Mouse (Mus musculus): Measurements from ENCODE around the gene Fer. TPM values are rescaled to one million over a fixed set of nuclear protein-coding genes. Genes with fewer than 3 reads are reported as not detected.

The Fer gene
- total RNA-seq, 4 experiments from 2014 or later = 17.1 to 21.6 (median 18.4) TPM

GRCm38 (mm10) chr17:63864171-63864571 is 1.3 kb downstream of the Fer start:
- DNase-seq (ENCODE audit: low spot score) = no peak

- no peak for DNase-seq (ENCODE audit: low spot score)
Observed at GRCm38 (mm10) chr17:63871773-63872172, 8.9 kb downstream of the Fer start.

- DNase-seq (ENCODE audit: low spot score) = peak; percentile 24
Observed at GRCm38 (mm10) chr17:63878889-63879288, 16.0 kb downstream of the Fer start.

GRCm38 (mm10) chr17:63880009-63880408 is 17.1 kb downstream of the Fer start:
- DNase-seq (ENCODE audit: low spot score) = peak; percentile 13

- no peak for DNase-seq (ENCODE audit: low spot score)
Observed at GRCm38 (mm10) chr17:63886988-63887387, 24.1 kb downstream of the Fer start.

GRCm38 (mm10) chr17:63890611-63891010 is 27.7 kb downstream of the Fer start:
- no peak for DNase-seq (ENCODE audit: low spot score)

- no peak for DNase-seq (ENCODE audit: low spot score)
Observed at GRCm38 (mm10) chr17:63895829-63896228, 33.0 kb downstream of the Fer start.

GRCm38 (mm10) chr17:63897050-63897449 is 34.2 kb downstream of the Fer start:
- DNase-seq (ENCODE audit: low spot score) = no peak

- no peak for DNase-seq (ENCODE audit: low spot score)
Observed at GRCm38 (mm10) chr17:63909297-63909696, 46.4 kb downstream of the Fer start.

GRCm38 (mm10) chr17:63921601-63922203 is 58.8 kb downstream of the Fer start:
- DNase-seq (ENCODE audit: low spot score) = peak; percentile 15

- DNase-seq (ENCODE audit: low spot score) = peak; percentile 52
Observed at GRCm38 (mm10) chr17:63925581-63925980, 62.7 kb downstream of the Fer start.

- DNase-seq (ENCODE audit: low spot score) = peak; percentile 16
Observed at GRCm38 (mm10) chr17:63930634-63931033, 67.8 kb downstream of the Fer start.

GRCm38 (mm10) chr17:63931556-63931955 is 68.7 kb downstream of the Fer start:
- no peak for DNase-seq (ENCODE audit: low spot score)

- DNase-seq (ENCODE audit: low spot score) = no peak
Observed at GRCm38 (mm10) chr17:63935408-63935807, 72.5 kb downstream of the Fer start.

- no peak for DNase-seq (ENCODE audit: low spot score)
Observed at GRCm38 (mm10) chr17:63937886-63938285, 75.0 kb downstream of the Fer start.

GRCm38 (mm10) chr17:63946772-63947171 is 83.9 kb downstream of the Fer start:
- no peak for DNase-seq (ENCODE audit: low spot score)

GRCm38 (mm10) chr17:63948811-63949210 is 85.9 kb downstream of the Fer start:
- DNase-seq (ENCODE audit: low spot score) = no peak

GRCm38 (mm10) chr17:63951436-63951835 is 88.6 kb downstream of the Fer start:
- peak; percentile 9 for DNase-seq (ENCODE audit: low spot score)

- DNase-seq (ENCODE audit: low spot score) = no peak
Observed at GRCm38 (mm10) chr17:63967091-63967490, 104.2 kb downstream of the Fer start.

- no peak for DNase-seq (ENCODE audit: low spot score)
Observed at GRCm38 (mm10) chr17:63969448-63969847, 106.6 kb downstream of the Fer start.

- DNase-seq (ENCODE audit: low spot score) = no peak
Observed at GRCm38 (mm10) chr17:63970239-63970638, 107.4 kb downstream of the Fer start.

GRCm38 (mm10) chr17:63970939-63971338 is 108.1 kb downstream of the Fer start:
- no peak for DNase-seq (ENCODE audit: low spot score)

- no peak for DNase-seq (ENCODE audit: low spot score)
Observed at GRCm38 (mm10) chr17:63972181-63972580, 109.3 kb downstream of the Fer start.

GRCm38 (mm10) chr17:63973806-63974205 is 110.9 kb downstream of the Fer start:
- DNase-seq (ENCODE audit: low spot score) = no peak
